21 mouse cellular contexts compared by ENCODE assay signal in the genomic region with DNA sequence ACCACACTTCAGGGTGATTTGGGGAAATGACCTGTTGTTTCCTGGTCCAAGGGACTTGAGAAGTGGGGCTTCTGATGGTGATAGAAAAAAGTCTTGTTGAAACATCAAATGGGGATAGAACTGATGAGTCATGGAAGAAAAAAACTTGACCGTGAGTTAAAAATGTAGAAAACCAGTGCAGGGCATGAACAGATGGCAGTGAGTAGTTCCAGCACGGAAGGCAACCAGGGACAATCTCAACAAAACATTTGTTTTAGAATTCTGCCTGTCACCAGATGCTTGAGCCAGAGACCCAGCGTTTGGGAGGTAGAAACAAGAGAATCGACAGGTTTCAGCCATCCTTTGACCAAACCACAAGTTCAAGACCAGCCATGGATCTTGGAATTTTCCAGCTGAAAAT. TPM values are rescaled to one million over a fixed set of nuclear protein-coding genes. Genes with fewer than 3 reads are reported as not detected.
DNase-seq lines count a peak whose midpoint lies in the region; ATAC-seq and TF ChIP-seq lines count a peak whose summit lies in the region.
"Had no signal": no experiment of that assay in that cellular context is flagged by ENCODE, and none has a peak within 500 bp of the region (broad histone marks: within the 10 kb centered on the region; RNA-seq: fewer than 3 reads in every experiment).

No protein-coding gene starts in this region.

- 87% methylated on average over 4 of the region's 4 CpGs for WGBS in hindbrain, embryonic 16.5 days
- WGBS in stomach, postnatal 0 days, result 77% methylated on average over 4 of the region's 4 CpGs

- no peak for ATAC-seq in hindbrain, embryonic 16.5 days
- ATAC-seq in stomach, postnatal 0 days (ENCODE audit: low FRiP score, low TSS enrichment), result no peak
- ATAC-seq: activated CD4-positive, CD25-positive, alpha-beta regulatory T cell, adult 4 months; forebrain, embryonic 14.5 days had no signal

- no peak for TF ChIP-seq EP300 in stomach, postnatal 0 days (optimal IDR thresholded peaks at IDR 0.05)

- no peaks in the 10 kb centered on the region for H3K27me3 ChIP-seq in hindbrain, embryonic 16.5 days (replicated peaks; ENCODE audit: control insufficient read depth, insufficient read depth, low read length)
- no peaks in the 10 kb centered on the region for H3K27me3 ChIP-seq in stomach, postnatal 0 days (ENCODE audit: control insufficient read depth, insufficient read depth, low read length)
- H3K27me3 ChIP-seq: hindbrain, embryonic 12.5 days; kidney, embryonic 15.5 days; liver, embryonic 15.5 days had no signal

- H3K4me3 ChIP-seq in hindbrain, embryonic 16.5 days (ENCODE audit: low read length), result no peak overlapping the region
- H3K4me3 ChIP-seq in stomach, postnatal 0 days (ENCODE audit: low read depth, low read length), result no peak overlapping the region
- H3K4me3 ChIP-seq: hindbrain, embryonic 12.5 days; kidney, embryonic 15.5 days; liver, embryonic 15.5 days had no signal

- H3K27ac ChIP-seq in hindbrain, embryonic 16.5 days (ENCODE audit: low read depth, low read length), result no peak overlapping the region
- H3K27ac ChIP-seq in stomach, postnatal 0 days (replicated peaks), result no peak overlapping the region
- H3K27ac ChIP-seq: hindbrain, embryonic 12.5 days; kidney, embryonic 15.5 days; liver, embryonic 15.5 days had no signal

- no peaks in the 10 kb centered on the region for H3K36me3 ChIP-seq in hindbrain, embryonic 16.5 days (ENCODE audit: control insufficient read depth, insufficient read depth, low read length)
- H3K36me3 ChIP-seq in stomach, postnatal 0 days (ENCODE audit: control insufficient read depth, insufficient read depth, low read length), result no peaks in the 10 kb centered on the region
- H3K36me3 ChIP-seq: hindbrain, embryonic 12.5 days; kidney, embryonic 15.5 days; liver, embryonic 15.5 days had no signal

- H3K4me1 ChIP-seq in hindbrain, embryonic 16.5 days (ENCODE audit: control insufficient read depth, insufficient read depth, low read depth, low read length), result no peaks in the 10 kb centered on the region
- no peaks in the 10 kb centered on the region for H3K4me1 ChIP-seq in stomach, postnatal 0 days (replicated peaks; ENCODE audit: control insufficient read depth, insufficient read depth)
- H3K4me1 ChIP-seq: hindbrain, embryonic 12.5 days; kidney, embryonic 15.5 days; liver, embryonic 15.5 days had no signal

- H3K9me3 ChIP-seq in hindbrain, embryonic 16.5 days (ENCODE audit: control insufficient read depth, low read length), result no peaks in the 10 kb centered on the region
- no peaks in the 10 kb centered on the region for H3K9me3 ChIP-seq in stomach, postnatal 0 days (ENCODE audit: control insufficient read depth, low read length)
- H3K9me3 ChIP-seq: hindbrain, embryonic 12.5 days; kidney, embryonic 15.5 days; liver, embryonic 15.5 days had no signal

- TF ChIP-seq CTCF in stomach, postnatal 0 days (IDR thresholded peaks at IDR 0.05; ENCODE audit: low read depth), result no peak

- no peak overlapping the region for H3K4me2 ChIP-seq in hindbrain, embryonic 16.5 days (ENCODE audit: low read length)
- no peak overlapping the region for H3K4me2 ChIP-seq in stomach, postnatal 0 days (replicated peaks; ENCODE audit: low read depth)
- H3K4me2 ChIP-seq: hindbrain, embryonic 12.5 days; kidney, embryonic 15.5 days; liver, embryonic 15.5 days; midbrain, embryonic 11.5 days had no signal

- H3K9ac ChIP-seq in hindbrain, embryonic 16.5 days (ENCODE audit: low read depth, low read length), result no peak overlapping the region
- no peak overlapping the region for H3K9ac ChIP-seq in stomach, postnatal 0 days (ENCODE audit: low read length)
- H3K9ac ChIP-seq: hindbrain, embryonic 12.5 days; kidney, embryonic 15.5 days; liver, embryonic 15.5 days had no signal

- DNase-seq in layer of hippocampus, adult 18-20 months (ENCODE audit: low spot score in 2 of 2), result peak; percentile 7 to 71
- DNase-seq in layer of hippocampus, adult 9-10 months (ENCODE audit: low spot score), result no peak
- DNase-seq in right cerebral cortex, adult 2 months (ENCODE audit: low spot score in 2 of 2), result peak; percentile 35 to 41
- DNase-seq in right cerebral cortex, postnatal 14 days, result no peak
- peak; percentile 43 for DNase-seq in layer of hippocampus, adult 9-11 months
- DNase-seq in stomach, postnatal 0 days (ENCODE audit: low spot score), result no peak
- DNase-seq: adrenal gland, postnatal 10 days; cerebellum, adult 2 months; cerebellum, postnatal 25 days; embryo, embryonic 11 days; gastrocnemius, postnatal 25 days; kidney, adult 11 months; kidney, postnatal 36 days; thymus, postnatal 25 days had no signal

RNA-seq across cellular contexts. Expression of a gene that starts 32.0 kb away (rescaled TPM):
- total RNA-seq in layer of hippocampus, adult 18-20 months (2021), result 10 to 100 TPM; 44.1 to 48.3 TPM
- polyA plus RNA-seq in hindbrain, embryonic 16.5 days (2015; fragmentation: Nextera tagmentation; extraction: Ambion mirVana), result 32.6 and 33.0 TPM in 2 replicates
- polyA plus RNA-seq in stomach, postnatal 0 days (2015; fragmentation: Nextera tagmentation; extraction: Ambion mirVana), result 28.4 and 29.7 TPM in 2 replicates

RNA-seq across cellular contexts. Expression of a gene that starts 32.1 kb away (rescaled TPM):
- total RNA-seq in layer of hippocampus, adult 18-20 months (2021), result 10 to 100 TPM; 21.8 to 22.5 TPM
- polyA plus RNA-seq in hindbrain, embryonic 16.5 days (2015; fragmentation: Nextera tagmentation; extraction: Ambion mirVana), result 59.2 and 63.1 TPM in 2 replicates
- 166 and 175 TPM in 2 replicates for polyA plus RNA-seq in stomach, postnatal 0 days (2015; fragmentation: Nextera tagmentation; extraction: Ambion mirVana)

Comparison
In these comparisons a context has a peak if more than half of its experiments do, and no peak if none do; other contexts are left out.
1. DNase-seq: peak in layer of hippocampus, adult 18-20 months (2 of 2), right cerebral cortex, adult 2 months (2 of 2) and layer of hippocampus, adult 9-11 months (single experiment); none in layer of hippocampus, adult 9-10 months (single experiment), right cerebral cortex, postnatal 14 days (single experiment) and stomach, postnatal 0 days (single experiment).